Mouse (Mus musculus) neural tube, embryonic 12.5 days (tissue): ENCODE data around the gene Rars. TPM values are rescaled to one million over a fixed set of nuclear protein-coding genes. Genes with fewer than 3 reads are reported as not detected.

Experiments used
- ATAC-seq: fragments of 200-750 bp; cut with Nextera tagmentation; 2 replicates; pipeline ENCODE4 v1.8.0; 2017; ENCODE audit warnings: low read depth, mild to moderate bottlenecking, moderate TSS enrichment, moderate library complexity; ENCODE audit not compliant: low FRiP score
- H3K27ac ChIP-seq: fragments of 300-500 bp; sonication (generic); 2 replicates; pipeline ENCODE4 v1.5.1; 2016
- H3K27me3 ChIP-seq: fragments of 300-500 bp; sonication (generic); replicated peaks from 2 replicates; pipeline ENCODE4 v1.6.1; 2016; ENCODE audit warnings: mild to moderate bottlenecking
- H3K36me3 ChIP-seq: fragments of 300-500 bp; sonication (generic); 2 replicates; pipeline ENCODE4 v1.6.1; 2016; ENCODE audit warnings: mild to moderate bottlenecking
- H3K4me1 ChIP-seq: fragments of 300-500 bp; sonication (generic); 2 replicates; pipeline ENCODE4 v1.6.1; 2016
- H3K4me2 ChIP-seq: fragments of 300-500 bp; sonication (generic); replicated peaks from 2 replicates; pipeline ENCODE4 v1.6.1; 2016; ENCODE audit warnings: mild to moderate bottlenecking
- H3K4me3 ChIP-seq: fragments of 300-500 bp; sonication (generic); 2 replicates; pipeline ENCODE4 v1.5.1; 2016
- H3K9ac ChIP-seq: fragments of 300-500 bp; sonication (generic); 2 replicates; pipeline ENCODE4 v1.6.1; 2016; ENCODE audit warnings: mild to moderate bottlenecking
- H3K9me3 ChIP-seq: fragments of 300-500 bp; sonication (generic); 2 replicates; pipeline ENCODE4 v1.6.1; 2016; ENCODE audit warnings: mild to moderate bottlenecking
- WGBS: fragments of 180-500 bp; shearing (Covaris S2); methylation state at CpG from one replicate; pipeline ENCODE4 v1.1.7; 2016; 5-methylcytosine and 5-hydroxymethylcytosine counted together
- polyA plus RNA-seq: library from polyadenylated mRNA; unstranded; fragments of >200 nt; fragmentation: Nextera tagmentation; extraction: Ambion mirVana; gene quantifications from 2 replicates; pipeline ENCODE4 v1.2.1, GENCODE M21; 2016

Rars gene
- polyA plus RNA-seq = 78.8 and 91.6 TPM in 2 replicates

DNA sequence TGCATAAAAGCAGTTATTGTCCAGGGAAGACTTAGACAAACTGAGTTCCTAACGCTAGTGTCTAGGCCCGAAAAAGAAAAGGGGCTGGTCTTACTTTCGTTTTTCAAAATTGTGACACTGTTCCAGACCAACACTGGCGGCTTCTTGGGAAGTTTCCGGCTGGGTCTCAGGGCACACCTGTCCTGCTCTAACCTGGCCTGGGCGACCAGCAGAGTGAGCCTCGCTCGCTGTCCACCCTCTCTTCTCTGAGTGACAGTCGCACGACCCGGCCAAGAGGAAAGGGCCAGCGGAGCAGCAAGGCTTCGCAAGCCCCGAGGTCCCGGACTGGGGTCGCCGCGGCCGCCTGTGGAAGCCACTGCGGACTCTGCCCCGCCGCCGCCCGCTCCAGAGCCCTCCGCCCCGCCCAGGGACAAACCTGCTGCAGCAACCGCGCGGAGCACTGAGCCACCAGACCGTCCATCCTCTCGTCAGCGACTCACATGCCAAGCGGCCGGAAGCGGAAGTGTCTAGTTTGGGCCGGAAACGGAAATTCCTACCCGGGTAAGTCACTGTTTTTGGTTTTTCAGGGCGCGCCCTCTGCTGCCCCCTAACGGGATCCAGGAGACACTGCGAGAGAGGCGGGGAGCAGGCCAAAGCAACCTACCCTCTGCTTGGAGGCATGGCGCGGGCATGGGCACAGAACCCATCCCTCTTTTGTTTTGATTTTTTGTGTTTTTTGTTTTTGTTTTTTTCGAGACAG is at the start of gene Rars:
Rars (minus strand) TSS at position 485 of the 739 bp plus-strand sequence.
- Histone ChIP-seq H3K4me3 (peak within 1 kb of the TSS; percentile 89), H3K27me3 (no peaks in the 10 kb centered on the region), H3K27ac (no peak within 1 kb of the TSS), H3K4me2 (peak within 1 kb of the TSS; percentile 64), H3K9me3 (no peaks in the 10 kb centered on the region), H3K4me1 (peaks cover 11% of the 10 kb centered on the region), H3K36me3 (peaks cover 22% of the 10 kb centered on the region), H3K9ac (peak within 1 kb of the TSS; percentile 76)
- WGBS = 2% methylated on average over 46 of the region's 46 CpGs
- ATAC-seq = peak; percentile 69

DNA sequence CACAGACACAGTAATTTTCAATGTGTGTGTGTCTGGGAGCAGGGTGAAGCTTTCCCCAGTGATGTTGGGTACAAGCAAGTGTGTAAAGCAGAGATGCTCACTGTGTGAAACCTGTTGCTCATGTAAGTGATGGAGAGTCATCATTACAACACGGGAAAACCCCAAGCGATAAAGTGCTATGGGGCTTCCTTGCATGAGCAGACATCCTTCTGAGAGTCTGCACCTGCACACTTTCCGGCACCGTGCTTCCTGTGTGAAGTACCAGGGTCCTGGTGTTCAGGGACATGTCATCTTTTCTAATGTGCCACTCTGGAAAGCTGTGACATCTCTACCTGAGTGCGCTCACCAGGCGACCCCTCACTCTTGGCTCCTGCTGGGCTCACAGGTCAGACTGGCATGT is 48.5 kb upstream of the Rars start:
- WGBS = 95% methylated on average over 6 of the region's 6 CpGs
- Histone ChIP-seq H3K9me3 (no peaks in the 10 kb centered on the region), H3K36me3 (peaks cover 12% of the 10 kb centered on the region), H3K27me3 (no peaks in the 10 kb centered on the region), H3K4me2 (no peak overlapping the region), H3K9ac (no peak overlapping the region), H3K4me1 (peaks cover 14% of the 10 kb centered on the region), H3K4me3 (no peak overlapping the region), H3K27ac (no peak overlapping the region)
- no peak for ATAC-seq

DNA sequence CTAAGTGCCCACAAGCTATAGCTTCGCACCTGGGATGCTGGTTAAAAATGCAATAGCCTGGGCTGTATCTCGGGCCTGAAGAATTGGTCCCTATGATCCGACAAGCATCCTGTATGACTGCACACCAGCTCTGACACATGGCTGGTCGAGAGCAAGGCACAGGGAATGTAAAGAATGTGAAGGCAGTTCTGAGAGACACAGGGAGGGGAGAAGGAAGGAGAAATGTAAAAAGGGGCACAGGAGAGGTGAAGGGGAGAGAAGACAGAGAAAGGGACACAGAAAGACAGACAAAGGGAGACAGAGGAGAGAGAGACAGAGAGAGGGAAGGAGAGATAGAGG is 44.2 kb upstream of the Rars start:
- 45% methylated on average over 4 of the region's 4 CpGs for WGBS
- Histone ChIP-seq H3K27ac (peak overlapping the region; percentile 11; the same call in 1 of the 2 replicates), H3K4me3 (no peak overlapping the region), H3K27me3 (no peaks in the 10 kb centered on the region), H3K4me1 (peaks cover 33% of the 10 kb centered on the region), H3K36me3 (peaks cover 21% of the 10 kb centered on the region), H3K4me2 (no peak overlapping the region), H3K9ac (no peak overlapping the region), H3K9me3 (no peaks in the 10 kb centered on the region)
- no peak for ATAC-seq

DNA sequence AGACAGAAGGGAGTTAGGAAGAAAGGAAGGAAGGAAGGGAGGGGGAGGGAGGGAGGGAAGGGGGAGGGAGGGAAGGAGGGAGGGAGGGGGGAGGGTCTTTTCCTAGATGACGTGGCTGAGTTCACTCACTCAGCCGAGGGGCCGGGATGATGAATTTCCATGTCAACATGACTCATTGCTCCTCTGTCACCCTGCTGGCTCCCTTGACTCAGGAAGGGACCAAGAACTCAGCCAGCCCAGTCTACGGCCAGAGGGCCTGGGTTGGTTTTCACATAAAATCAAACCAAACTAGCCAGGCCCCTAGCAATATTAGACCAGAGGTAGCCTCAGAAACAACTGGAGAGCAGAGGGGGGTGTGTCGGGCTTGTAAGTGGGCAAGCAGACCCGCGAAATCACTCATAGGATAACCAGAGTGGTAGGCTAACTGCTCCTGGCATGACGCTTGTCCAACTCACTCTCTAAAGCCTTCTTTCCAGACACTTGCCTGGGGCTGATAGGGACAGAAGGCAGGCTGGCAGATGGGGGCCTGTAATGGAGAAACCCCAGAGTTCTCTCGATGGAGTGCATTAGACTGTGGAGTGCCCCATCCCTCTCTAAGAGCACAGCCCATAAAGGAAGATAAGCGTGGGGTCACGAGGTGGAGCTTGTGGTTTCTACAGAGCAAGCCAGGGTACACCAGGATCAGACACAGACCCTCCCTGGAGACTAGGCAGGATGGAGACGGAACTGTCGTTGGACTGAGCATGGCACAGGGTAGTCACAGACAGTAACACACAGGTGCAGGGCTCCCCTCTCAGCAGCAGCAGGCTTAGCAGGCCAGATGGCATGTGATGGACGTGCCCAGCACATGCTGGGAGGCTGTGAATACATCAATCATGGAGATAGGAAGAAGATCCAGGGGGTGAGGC is 43.6 kb upstream of the Rars start:
- no peak overlapping the region for H3K9ac ChIP-seq
- no peaks in the 10 kb centered on the region for H3K27me3 ChIP-seq
- peak overlapping the region; percentile 11; the same call in 1 of the 2 replicates for H3K27ac ChIP-seq
- peaks cover 15% of the 10 kb centered on the region; the same call in 1 of the 2 replicates for H3K36me3 ChIP-seq
- peaks cover 35% of the 10 kb centered on the region for H3K4me1 ChIP-seq
- no peaks in the 10 kb centered on the region for H3K9me3 ChIP-seq
- peak; percentile 77 for ATAC-seq
- 48% methylated on average over 14 of the region's 14 CpGs for WGBS
- no peak overlapping the region; the same call in 1 of the 2 replicates for H3K4me2 ChIP-seq
- no peak overlapping the region for H3K4me3 ChIP-seq

DNA sequence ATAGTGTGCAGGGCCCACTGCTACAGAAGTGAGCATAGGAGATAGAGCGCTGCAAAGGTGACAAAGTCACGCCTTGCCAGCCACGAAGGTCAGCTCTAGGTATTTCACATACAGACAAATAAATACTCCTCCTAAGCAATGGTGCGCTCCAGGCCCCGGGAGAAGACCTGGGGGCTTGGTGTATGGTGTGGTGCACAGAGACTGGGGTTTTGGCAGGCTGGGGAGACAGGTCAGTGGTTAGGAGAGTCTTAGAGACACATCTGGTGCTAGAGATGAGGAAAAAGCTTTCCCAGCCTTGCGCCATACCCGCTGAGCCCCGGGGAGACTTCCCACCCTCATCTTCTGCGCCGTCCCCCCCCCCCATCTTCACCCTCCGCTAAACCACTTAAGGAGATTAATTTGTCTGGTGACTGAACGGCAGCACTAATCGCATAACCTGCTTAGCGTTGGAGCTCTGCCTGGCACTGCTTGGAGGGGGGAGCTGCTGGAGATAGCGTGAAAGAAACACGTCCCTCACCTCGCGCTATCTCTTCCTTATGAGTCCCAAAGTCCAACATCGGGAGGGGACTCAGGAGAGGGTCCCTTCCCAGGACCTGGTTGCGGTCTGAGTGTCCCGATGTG is 39.4 kb upstream of the Rars start:
- Histone ChIP-seq H3K4me3 (no peak overlapping the region), H3K27me3 (no peaks in the 10 kb centered on the region; the same call in 1 of the 2 replicates), H3K27ac (no peak overlapping the region), H3K9me3 (no peaks in the 10 kb centered on the region), H3K4me2 (peak overlapping the region; percentile 21), H3K36me3 (peaks cover 22% of the 10 kb centered on the region), H3K9ac (0 out of 2 replicates have a peak overlapping the region, but pooled peaks have one; percentile 1), H3K4me1 (peaks cover 31% of the 10 kb centered on the region)
- 43% methylated on average over 21 of the region's 21 CpGs for WGBS
- 0 out of 2 replicates have a peak, but pooled peaks have one; percentile 19 for ATAC-seq

DNA sequence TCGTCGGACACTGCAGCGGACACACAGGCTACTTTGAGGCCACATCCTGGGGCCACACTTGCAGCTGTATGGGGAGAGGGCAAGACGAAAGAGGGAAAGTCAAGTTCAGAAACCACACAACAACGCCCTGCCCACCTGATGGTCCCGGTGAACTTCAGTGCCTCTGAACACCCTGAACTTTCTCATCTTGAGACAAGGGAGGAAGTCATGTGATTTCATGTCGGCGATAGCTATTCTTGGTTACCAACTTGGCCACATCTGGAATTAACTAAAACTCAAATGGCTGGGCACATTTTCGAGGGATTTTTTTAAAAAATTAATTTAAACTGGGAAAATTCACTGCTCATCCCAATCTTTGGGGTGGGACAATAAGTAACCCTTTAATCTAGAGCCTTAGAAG is 36.7 kb upstream of the Rars start:
- H3K27me3 ChIP-seq = no peaks in the 10 kb centered on the region; the same call in 1 of the 2 replicates
- H3K4me2 ChIP-seq = no peak overlapping the region
- H3K4me1 ChIP-seq = peaks cover 29% of the 10 kb centered on the region
- no peak for ATAC-seq
- H3K9ac ChIP-seq = no peak overlapping the region
- no peak overlapping the region for H3K4me3 ChIP-seq
- 89% methylated on average over 9 of the region's 9 CpGs for WGBS
- peaks cover 24% of the 10 kb centered on the region for H3K36me3 ChIP-seq
- no peak overlapping the region for H3K27ac ChIP-seq
- no peaks in the 10 kb centered on the region for H3K9me3 ChIP-seq

DNA sequence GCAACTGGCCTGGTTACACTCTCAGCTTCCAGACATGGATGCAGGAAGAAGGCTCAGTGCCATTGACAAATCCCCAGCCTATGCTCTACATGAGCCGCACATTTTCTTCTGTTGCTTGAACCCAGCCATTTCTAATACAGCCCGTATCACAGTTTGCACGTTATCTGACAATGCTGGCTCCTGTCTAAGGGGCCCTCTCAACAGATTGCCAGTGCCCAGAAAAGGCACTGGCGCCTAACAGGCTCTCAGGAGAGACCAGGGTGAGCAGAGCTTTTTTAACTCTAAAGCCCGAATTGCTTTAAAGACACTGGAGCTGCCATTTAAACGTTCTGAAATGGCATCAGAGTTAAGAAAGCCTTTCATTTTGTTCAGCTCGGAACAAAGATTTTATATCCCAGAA is 31.8 kb upstream of the Rars start:
- no peak for ATAC-seq
- Histone ChIP-seq H3K27ac (peak overlapping the region; percentile 74), H3K9me3 (no peaks in the 10 kb centered on the region), H3K9ac (no peak overlapping the region), H3K4me2 (no peak overlapping the region), H3K4me3 (no peak overlapping the region), H3K36me3 (peaks cover 18% of the 10 kb centered on the region), H3K27me3 (no peaks in the 10 kb centered on the region; the same call in 1 of the 2 replicates), H3K4me1 (peaks cover 30% of the 10 kb centered on the region)
- WGBS = 44% methylated on average over 7 of the region's 7 CpGs

DNA sequence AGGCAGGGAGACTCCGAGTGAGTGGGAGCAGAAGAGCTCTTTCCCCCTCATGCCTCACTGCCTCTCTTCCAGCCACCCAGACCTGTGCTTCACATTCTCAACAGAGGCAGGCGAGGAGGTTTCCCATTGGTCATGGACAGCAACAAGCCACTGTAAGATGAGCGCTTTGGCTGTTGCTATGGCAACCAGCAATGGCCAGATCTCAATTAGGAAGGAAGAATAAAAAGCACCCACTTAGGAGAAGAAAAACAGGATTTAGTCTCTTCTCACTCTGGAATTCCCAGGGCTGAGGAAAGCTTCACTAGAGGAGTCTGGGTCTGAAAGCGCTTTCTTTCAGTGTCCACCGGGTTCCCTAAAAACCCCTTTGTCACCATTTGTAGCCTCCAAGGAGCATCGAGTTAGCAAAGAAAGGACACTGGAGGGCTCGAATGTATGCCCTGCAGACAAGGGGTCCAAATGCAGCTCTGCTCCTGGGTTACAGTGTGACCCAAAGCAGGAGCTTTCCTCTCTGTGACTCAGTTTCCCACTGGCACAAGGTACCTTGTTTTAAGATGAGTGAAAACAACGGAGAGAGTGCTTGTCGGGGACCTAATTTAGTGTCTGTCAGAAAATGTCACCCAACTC is 30.8 kb upstream of the Rars start:
- ATAC-seq = peak; percentile 93
- no peak overlapping the region for H3K4me3 ChIP-seq
- H3K4me1 ChIP-seq = peaks cover 30% of the 10 kb centered on the region
- H3K36me3 ChIP-seq = peaks cover 12% of the 10 kb centered on the region; the same call in 1 of the 2 replicates
- no peaks in the 10 kb centered on the region for H3K27me3 ChIP-seq
- peak overlapping the region; percentile 37 for H3K4me2 ChIP-seq
- 12% methylated on average over 9 of the region's 9 CpGs for WGBS
- no peaks in the 10 kb centered on the region for H3K9me3 ChIP-seq
- H3K9ac ChIP-seq = peak overlapping the region; percentile 7; the same call in 1 of the 2 replicates
- H3K27ac ChIP-seq = peak overlapping the region; percentile 74

DNA sequence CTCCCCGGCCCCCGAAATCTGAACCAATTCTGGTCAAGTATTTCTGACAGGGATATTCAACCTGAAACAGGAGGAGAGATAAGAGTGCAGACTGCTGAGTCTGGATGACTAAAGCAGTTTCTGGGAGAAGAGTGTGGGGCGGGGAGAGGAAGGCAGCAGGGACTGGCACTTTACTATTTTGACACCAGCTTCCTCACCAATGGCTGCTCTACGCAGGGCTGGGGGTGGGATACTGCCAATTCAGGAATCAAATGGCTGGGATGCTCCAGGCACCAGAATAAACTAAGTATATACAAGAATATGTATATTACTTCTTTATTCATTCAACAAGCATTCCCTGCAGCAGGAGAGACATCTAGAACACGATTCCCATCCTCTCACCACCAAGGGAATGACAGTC is 29.3 kb upstream of the Rars start:
- Histone ChIP-seq H3K36me3 (peaks cover 5% of the 10 kb centered on the region; the same call in 1 of the 2 replicates), H3K4me3 (no peak overlapping the region), H3K4me2 (no peak overlapping the region), H3K27ac (no peak overlapping the region), H3K9me3 (no peaks in the 10 kb centered on the region), H3K4me1 (peaks cover 30% of the 10 kb centered on the region), H3K27me3 (no peaks in the 10 kb centered on the region), H3K9ac (no peak overlapping the region)
- ATAC-seq = no peak
- 89% methylated on average over 5 of the region's 5 CpGs for WGBS

DNA sequence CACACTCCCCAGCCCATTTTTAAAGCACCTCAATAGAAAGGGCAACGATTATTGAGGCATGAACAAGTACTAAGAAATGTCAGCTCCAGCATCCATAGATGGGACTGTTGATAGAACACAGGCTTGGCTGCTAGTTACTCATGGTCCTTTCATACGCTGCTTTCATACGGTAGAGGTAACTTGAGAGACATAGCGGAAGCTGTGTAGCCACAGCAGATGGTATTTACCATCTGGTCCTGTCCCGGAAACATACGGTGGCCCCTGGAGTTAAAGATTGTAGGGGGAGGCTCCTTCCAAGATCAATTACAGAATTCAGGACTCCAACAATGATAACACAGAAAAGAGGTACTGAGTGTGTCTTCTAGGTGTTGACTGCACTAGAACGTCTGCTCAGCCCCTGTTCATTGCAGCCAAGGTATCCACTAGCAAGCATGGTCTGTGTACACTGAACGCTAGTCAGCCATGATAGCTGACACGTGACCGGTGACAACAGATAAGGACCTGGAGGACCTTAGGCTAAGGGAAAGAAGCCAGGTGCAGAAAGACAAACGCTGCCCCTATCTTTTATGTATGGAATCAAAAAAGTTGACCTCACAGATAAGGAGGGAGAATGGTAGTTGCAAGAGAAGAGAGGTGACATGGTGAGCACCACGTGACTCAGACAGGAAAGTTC is 23.2 kb upstream of the Rars start:
- Histone ChIP-seq H3K9me3 (no peaks in the 10 kb centered on the region), H3K27ac (peak overlapping the region; percentile 59; the same call in 1 of the 2 replicates), H3K36me3 (no peaks in the 10 kb centered on the region; the same call in 1 of the 2 replicates), H3K4me3 (no peak overlapping the region), H3K27me3 (no peaks in the 10 kb centered on the region), H3K9ac (no peak overlapping the region), H3K4me2 (no peak overlapping the region), H3K4me1 (peaks cover 22% of the 10 kb centered on the region)
- no peak for ATAC-seq
- WGBS = 72% methylated on average over 12 of the region's 12 CpGs
